Mouse (Mus musculus) kidney, embryonic 15.5 days (tissue): ENCODE measurements around the gene Slc6a17. TPM values are rescaled to one million over a fixed set of nuclear protein-coding genes. Genes with fewer than 3 reads are reported as not detected.

Source experiments
- ATAC-seq: fragments of 200-750 bp; cut with Nextera tagmentation; replicated peaks from 2 replicates; pipeline ENCODE4 v1.8.0; 2017; ENCODE audit warnings: moderate TSS enrichment; ENCODE audit not compliant: low FRiP score
- H3K27ac ChIP-seq: fragments of 300-500 bp; sonication (generic); 2 replicates; pipeline ENCODE4 v1.5.1; 2015; ENCODE audit warnings: mild to moderate bottlenecking, inconsistent platforms
- H3K27me3 ChIP-seq: fragments of 300-500 bp; sonication (generic); 2 replicates; pipeline ENCODE4 v1.6.1; 2015; ENCODE audit warnings: inconsistent platforms
- H3K36me3 ChIP-seq: fragments of 300-500 bp; sonication (generic); 2 replicates; pipeline ENCODE4 v1.6.1; 2015; ENCODE audit warnings: inconsistent platforms
- H3K4me1 ChIP-seq: fragments of 300-500 bp; sonication (generic); 2 replicates; pipeline ENCODE4 v1.6.1; 2015; ENCODE audit warnings: inconsistent platforms
- H3K4me2 ChIP-seq: fragments of 300-500 bp; sonication (generic); 2 replicates; pipeline ENCODE4 v1.6.1; 2015; ENCODE audit warnings: moderate library complexity, mild to moderate bottlenecking, inconsistent platforms
- H3K4me3 ChIP-seq: fragments of 300-500 bp; sonication (generic); replicated peaks from 2 replicates; pipeline ENCODE4 v1.5.1; 2015; ENCODE audit warnings: mild to moderate bottlenecking, inconsistent platforms
- H3K9ac ChIP-seq: fragments of 300-500 bp; sonication (generic); 2 replicates; pipeline ENCODE4 v1.6.1; 2015; ENCODE audit warnings: mild to moderate bottlenecking, inconsistent platforms
- H3K9me3 ChIP-seq: fragments of 300-500 bp; sonication (generic); replicated peaks from 2 replicates; pipeline ENCODE4 v1.6.1; 2016; ENCODE audit warnings: inconsistent platforms
- WGBS: fragments of 180-500 bp; shearing (Covaris S2); methylation state at CpG from one replicate; pipeline ENCODE4 v1.1.7; 2015; ENCODE audit warnings: mixed read lengths; 5-methylcytosine and 5-hydroxymethylcytosine counted together
- polyA plus RNA-seq: library from polyadenylated mRNA; unstranded; fragments of >200 nt; fragmentation: Nextera tagmentation; extraction: Ambion mirVana; gene quantifications from 2 replicates; pipeline ENCODE4 v1.2.1, GENCODE M21; 2015

The Slc6a17 gene
- polyA plus RNA-seq, 1 experiment from 2014 or later, result 3.3 TPM

- ATAC-seq, result no peak
- Histone ChIP-seq H3K4me3 (no peak overlapping the region), H3K27ac (no peak overlapping the region), H3K4me2 (no peak overlapping the region), H3K9me3 (no peaks in the 10 kb centered on the region), H3K4me1 (no peaks in the 10 kb centered on the region), H3K9ac (no peak overlapping the region), H3K36me3 (no peaks in the 10 kb centered on the region), H3K27me3 (no peaks in the 10 kb centered on the region)
- 21% methylated on average over 1 of the region's 1 CpGs for WGBS
Observed at GRCm38 (mm10) chr3:107431268-107431667, 86.5 kb downstream of the Slc6a17 start.

DNA sequence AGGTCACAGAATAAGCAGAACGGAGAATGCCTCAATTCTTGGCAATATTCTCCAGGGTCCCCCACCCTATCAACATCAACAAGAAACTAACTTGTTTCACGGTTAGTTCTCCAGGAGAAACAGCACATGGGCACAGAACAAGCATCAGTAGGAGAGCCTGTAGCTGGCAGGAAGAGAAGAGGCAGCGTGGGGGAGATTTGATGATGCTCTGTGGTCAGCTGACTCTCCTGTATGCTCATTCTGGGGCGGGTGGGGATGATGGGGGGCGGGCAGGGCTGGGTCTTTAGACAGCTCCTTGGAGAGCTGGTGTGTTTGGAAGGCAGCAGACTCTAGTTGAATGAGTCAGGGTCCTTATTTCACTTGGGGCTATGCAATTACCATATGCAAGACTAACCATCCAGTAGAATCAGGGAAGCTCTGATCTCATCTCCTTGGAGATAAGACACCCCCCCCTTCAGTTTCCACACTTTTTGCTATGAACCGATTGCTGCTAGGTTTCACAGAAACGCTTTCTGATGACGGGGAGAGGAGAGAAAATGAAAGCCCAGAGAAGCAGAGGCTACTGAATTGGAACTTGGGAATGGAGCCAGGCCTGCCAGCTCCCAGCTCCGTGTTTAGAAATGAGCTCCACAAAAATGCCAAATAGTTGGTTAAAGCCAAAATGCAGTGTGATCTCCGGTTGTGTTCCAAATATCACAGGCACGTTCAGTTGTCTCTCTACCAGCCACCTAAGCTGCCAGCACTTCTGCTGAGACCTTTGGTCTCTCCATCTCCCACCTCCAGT, 93.4 kb downstream of the Slc6a17 start:
- Histone ChIP-seq H3K9ac (no peak overlapping the region), H3K9me3 (no peaks in the 10 kb centered on the region), H3K4me1 (no peaks in the 10 kb centered on the region), H3K27ac (no peak overlapping the region), H3K4me2 (no peak overlapping the region), H3K27me3 (no peaks in the 10 kb centered on the region), H3K36me3 (no peaks in the 10 kb centered on the region), H3K4me3 (no peak overlapping the region)
- no peak for ATAC-seq
- 73% methylated on average over 11 of the region's 11 CpGs for WGBS

DNA sequence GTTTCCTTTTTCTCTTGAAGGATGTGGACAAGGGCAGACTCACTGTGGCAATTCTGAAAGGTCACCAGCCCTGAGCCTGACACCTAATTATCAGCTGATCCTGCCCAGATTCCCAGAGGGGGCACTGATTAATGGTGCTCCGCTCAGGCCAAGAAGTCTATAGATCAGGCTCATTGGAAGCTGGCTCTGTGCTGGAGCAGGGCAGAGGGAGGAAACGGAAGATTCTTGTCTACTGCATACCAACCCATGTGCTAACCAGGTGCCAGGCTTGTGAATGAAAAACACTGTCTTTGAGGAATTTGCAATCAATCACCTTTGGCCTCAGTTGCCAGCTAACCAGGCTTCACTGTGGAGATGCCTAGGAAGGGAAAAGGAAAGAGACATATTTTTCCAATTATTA, 97.7 kb downstream of the Slc6a17 start:
- Histone ChIP-seq H3K4me3 (no peak overlapping the region), H3K9ac (no peak overlapping the region), H3K4me1 (no peaks in the 10 kb centered on the region), H3K27me3 (no peaks in the 10 kb centered on the region), H3K27ac (no peak overlapping the region), H3K4me2 (no peak overlapping the region), H3K36me3 (no peaks in the 10 kb centered on the region), H3K9me3 (no peaks in the 10 kb centered on the region)
- no peak for ATAC-seq
- 61% methylated on average over 2 of the region's 2 CpGs for WGBS

Other genes with a start within 250 kb of the Slc6a17 start
- 192 and 199 TPM in 2 replicates for gene Lamtor5, start 239.2 kb downstream of the Slc6a17 start, polyA plus RNA-seq
- gene Slc16a4, start 226.8 kb downstream of the Slc6a17 start, polyA plus RNA-seq, result 8.3 and 9.8 TPM in 2 replicates
- gene Rbm15, start 184.3 kb downstream of the Slc6a17 start, polyA plus RNA-seq, result 15.6 and 17.2 TPM in 2 replicates
- gene Kcnc4, start 58.5 kb downstream of the Slc6a17 start, polyA plus RNA-seq, result 0.26 and 0.31 TPM in 2 replicates
- not detected in 2 replicates for gene Ubl4b, start 37.1 kb upstream of the Slc6a17 start, polyA plus RNA-seq
- 0.10 and 0.19 TPM in 2 replicates for gene Alx3, start 77.0 kb upstream of the Slc6a17 start, polyA plus RNA-seq
- not detected in 2 replicates for gene Gm10961, start 113.3 kb upstream of the Slc6a17 start, polyA plus RNA-seq
- gene Strip1, start 113.7 kb upstream of the Slc6a17 start, polyA plus RNA-seq, result 45.0 and 46.4 TPM in 2 replicates
- gene Ahcyl1, start 178.5 kb upstream of the Slc6a17 start, polyA plus RNA-seq, result 92.7 and 94.5 TPM in 2 replicates
- 9.3 and 10.3 TPM in 2 replicates for gene Csf1, start 242.5 kb upstream of the Slc6a17 start, polyA plus RNA-seq